Comparison of ENCODE assay signal across 23 mouse cellular contexts in genomic region chr10:14070498-14071079, GRCm38 (mm10).
"Had no signal": no experiment of that assay in that cellular context is flagged by ENCODE, and none has a peak within 500 bp of the region (broad histone marks: within the 10 kb centered on the region; RNA-seq: fewer than 3 reads in every experiment).

No protein-coding gene starts in this region.

- H3K27me3 ChIP-seq: kidney, embryonic 15.5 days; limb, embryonic 13.5 days; liver, embryonic 12.5 days; liver, embryonic 15.5 days; lung, embryonic 15.5 days; midbrain, embryonic 12.5 days; neural tube, embryonic 13.5 days had no signal

- DNase-seq: kidney, adult 11 months; kidney, adult 8-10 months; kidney, postnatal 10 days; kidney, postnatal 4 days; layer of hippocampus, postnatal 36 days; liver; lung, adult 18-20 months; lung, postnatal 10 days; lung, postnatal 36 days; retina, postnatal 1 day; spleen, adult 18-20 months; thymus, adult 18-20 months; thymus, postnatal 36 days had no signal

- H3K36me3 ChIP-seq: kidney, embryonic 15.5 days; limb, embryonic 10.5 days; limb, embryonic 13.5 days; liver, embryonic 12.5 days; liver, embryonic 15.5 days; lung, embryonic 15.5 days; midbrain, embryonic 12.5 days; neural tube, embryonic 13.5 days had no signal

- H3K4me3 ChIP-seq: kidney, embryonic 15.5 days; limb, embryonic 10.5 days; limb, embryonic 13.5 days; liver, embryonic 12.5 days; liver, embryonic 15.5 days; lung, embryonic 15.5 days; midbrain, embryonic 12.5 days; myocyte; neural tube, embryonic 13.5 days had no signal

- ATAC-seq: liver, embryonic 12.5 days; midbrain, embryonic 16.5 days had no signal

- H3K9me3 ChIP-seq: kidney, embryonic 15.5 days; limb, embryonic 10.5 days; limb, embryonic 13.5 days; liver, embryonic 12.5 days; liver, embryonic 15.5 days; lung, embryonic 15.5 days; midbrain, embryonic 12.5 days; neural tube, embryonic 13.5 days had no signal

- H3K9ac ChIP-seq: kidney, embryonic 15.5 days; limb, embryonic 13.5 days; liver, embryonic 12.5 days; liver, embryonic 15.5 days; lung, embryonic 15.5 days; midbrain, embryonic 12.5 days; neural tube, embryonic 13.5 days had no signal

- H3K4me2 ChIP-seq: kidney, embryonic 15.5 days; limb, embryonic 13.5 days; liver, embryonic 12.5 days; liver, embryonic 15.5 days; lung, embryonic 15.5 days; midbrain, embryonic 12.5 days; neural tube, embryonic 13.5 days had no signal

- H3K27ac ChIP-seq: kidney, embryonic 15.5 days; limb, embryonic 10.5 days; limb, embryonic 13.5 days; liver, embryonic 12.5 days; liver, embryonic 15.5 days; lung, embryonic 15.5 days; midbrain, embryonic 12.5 days; neural tube, embryonic 13.5 days had no signal

- H3K4me1 ChIP-seq: kidney, embryonic 15.5 days; limb, embryonic 10.5 days; limb, embryonic 13.5 days; liver, embryonic 12.5 days; liver, embryonic 15.5 days; lung, embryonic 15.5 days; midbrain, embryonic 12.5 days; neural tube, embryonic 13.5 days had no signal
